Mouse (Mus musculus) Muller cell, postnatal 12 days (primary cell): ENCODE results near the gene 1700016K19Rik.
A peak's percentile ranks its signal among the peaks of the same experiment; 100 is the strongest.

ENCODE experiments used
- DNase-seq: peaks from one replicate; pipeline ENCODE4 v3.0.0-alpha.2; 2015; ENCODE audit errors: inconsistent ontology term

1700016K19Rik gene

GRCm38 (mm10) chr11:75999440-76000155 is at the start of gene 1700016K19Rik:
Gene 1700016K19Rik (plus strand): TSS chr11:75999912.
- DNase-seq = peak; percentile 73

GRCm38 (mm10) chr11:75950459-75950858 is 49.3 kb upstream of the 1700016K19Rik start:
- no peak for DNase-seq

GRCm38 (mm10) chr11:75951895-75952294 is 47.8 kb upstream of the 1700016K19Rik start:
- no peak for DNase-seq

GRCm38 (mm10) chr11:75954896-75955295 is 44.8 kb upstream of the 1700016K19Rik start:
- DNase-seq = no peak

- DNase-seq = no peak
Observed at GRCm38 (mm10) chr11:75956651-75957050, 43.1 kb upstream of the 1700016K19Rik start.

GRCm38 (mm10) chr11:75957124-75957832 is 42.4 kb upstream of the 1700016K19Rik start:
- no peak for DNase-seq

GRCm38 (mm10) chr11:75961782-75962181 is 37.9 kb upstream of the 1700016K19Rik start:
- no peak for DNase-seq

- DNase-seq = no peak
Observed at GRCm38 (mm10) chr11:75963730-75964475, 35.8 kb upstream of the 1700016K19Rik start.

GRCm38 (mm10) chr11:75964476-75964730 is 35.3 kb upstream of the 1700016K19Rik start:
- no peak for DNase-seq

- no peak for DNase-seq
Observed at GRCm38 (mm10) chr11:75965674-75966400, 33.9 kb upstream of the 1700016K19Rik start.

GRCm38 (mm10) chr11:75966401-75967372 is 33.0 kb upstream of the 1700016K19Rik start:
- peak; percentile 83 for DNase-seq

GRCm38 (mm10) chr11:75968761-75969160 is 31.0 kb upstream of the 1700016K19Rik start:
- no peak for DNase-seq

GRCm38 (mm10) chr11:75970629-75971028 is 29.1 kb upstream of the 1700016K19Rik start:
- DNase-seq = no peak

GRCm38 (mm10) chr11:75972188-75972587 is 27.5 kb upstream of the 1700016K19Rik start:
- DNase-seq = no peak

- DNase-seq = peak; percentile 61
Observed at GRCm38 (mm10) chr11:75972916-75973567, 26.7 kb upstream of the 1700016K19Rik start.

GRCm38 (mm10) chr11:75973988-75974387 is 25.7 kb upstream of the 1700016K19Rik start:
- no peak for DNase-seq

GRCm38 (mm10) chr11:75976748-75977147 is 23.0 kb upstream of the 1700016K19Rik start:
- no peak for DNase-seq

- DNase-seq = no peak
Observed at GRCm38 (mm10) chr11:75978051-75978450, 21.7 kb upstream of the 1700016K19Rik start.

GRCm38 (mm10) chr11:75980413-75980812 is 19.3 kb upstream of the 1700016K19Rik start:
- no peak for DNase-seq

GRCm38 (mm10) chr11:75983194-75983593 is 16.5 kb upstream of the 1700016K19Rik start:
- no peak for DNase-seq
